Mouse (Mus musculus) kidney, adult 2 months (tissue): ENCODE results near the gene Ndufaf2.

ENCODE experiments used
- CTCF ChIP-seq: fragments of 200-500 bp; conservative IDR thresholded peaks from 2 replicates; pipeline ENCODE4 v1.5.1; 2011; ENCODE audit warnings: low read depth, mild to moderate bottlenecking, control low read depth, low read length, moderate library complexity, mixed read lengths; ENCODE audit not compliant: insufficient read depth, insufficient read length
- POLR2A ChIP-seq: fragments of 200-500 bp; IDR thresholded peaks from one replicate; pipeline ENCODE4 v1.6.1; 2011; ENCODE audit warnings: low read depth, low read length, control low read depth

DNA sequence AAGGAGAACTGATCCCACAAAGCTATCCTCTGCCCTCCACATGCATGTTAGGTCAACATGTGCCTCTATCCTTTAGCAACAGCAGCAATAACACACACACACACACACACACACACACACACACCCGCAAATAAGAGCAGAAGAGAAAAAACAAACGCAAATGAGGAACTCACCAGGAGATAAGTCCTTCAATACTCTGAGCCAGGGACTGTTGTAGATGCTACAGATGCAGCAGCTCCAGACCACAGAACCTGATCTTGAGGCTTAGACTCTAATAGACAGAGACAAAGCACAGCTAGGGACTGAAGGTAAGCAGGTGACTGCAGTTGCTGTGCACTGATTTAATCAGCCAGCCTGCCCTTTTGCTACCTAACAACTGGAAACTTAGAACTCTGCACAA lies 92.4 kb downstream of the Ndufaf2 start:
- no peak for TF ChIP-seq CTCF
- TF ChIP-seq POLR2A = no peak
